Mouse (Mus musculus): Measurements from ENCODE around the gene Usp19.
A peak's percentile ranks its signal among the peaks of the same experiment; 100 is the strongest.

The Usp19 gene

GRCm38 (mm10) chr9:108490559-108491285 lies at the start of gene Usp19:
Usp19 (plus strand) TSS chr9:108490602.
- DNase-seq (ENCODE audit: low spot score): peak; percentile 99

GRCm38 (mm10) chr9:108441236-108441919 lies 49.0 kb upstream of the Usp19 start:
- no peak for DNase-seq (ENCODE audit: low spot score)

- no peak for DNase-seq (ENCODE audit: low spot score)
Measured at GRCm38 (mm10) chr9:108445125-108445524, 45.3 kb upstream of the Usp19 start.

GRCm38 (mm10) chr9:108449860-108450259 lies 40.5 kb upstream of the Usp19 start:
- DNase-seq (ENCODE audit: low spot score): peak; percentile 84

GRCm38 (mm10) chr9:108450292-108451169 lies 39.9 kb upstream of the Usp19 start:
- DNase-seq (ENCODE audit: low spot score): peak; percentile 33

GRCm38 (mm10) chr9:108451170-108451493 lies 39.3 kb upstream of the Usp19 start:
- DNase-seq (ENCODE audit: low spot score): no peak

- no peak for DNase-seq (ENCODE audit: low spot score)
Measured at GRCm38 (mm10) chr9:108451519-108452160, 38.8 kb upstream of the Usp19 start.

GRCm38 (mm10) chr9:108452291-108452906 lies 38.0 kb upstream of the Usp19 start:
- DNase-seq (ENCODE audit: low spot score): peak; percentile 92

GRCm38 (mm10) chr9:108452911-108453310 lies 37.5 kb upstream of the Usp19 start:
- DNase-seq (ENCODE audit: low spot score): no peak

GRCm38 (mm10) chr9:108453458-108453857 lies 36.9 kb upstream of the Usp19 start:
- no peak for DNase-seq (ENCODE audit: low spot score)

GRCm38 (mm10) chr9:108454429-108454828 lies 36.0 kb upstream of the Usp19 start:
- DNase-seq (ENCODE audit: low spot score): no peak

GRCm38 (mm10) chr9:108455747-108456571 lies 34.4 kb upstream of the Usp19 start:
- DNase-seq (ENCODE audit: low spot score): no peak

GRCm38 (mm10) chr9:108456953-108457352 lies 33.4 kb upstream of the Usp19 start:
- DNase-seq (ENCODE audit: low spot score): no peak

- no peak for DNase-seq (ENCODE audit: low spot score)
Measured at GRCm38 (mm10) chr9:108459939-108460318, 30.5 kb upstream of the Usp19 start.

- DNase-seq (ENCODE audit: low spot score): peak; percentile 91
Measured at GRCm38 (mm10) chr9:108460319-108461178, 29.9 kb upstream of the Usp19 start, which contains the start of gene Ccdc71. Ccdc71 (plus strand) TSS chr9:108460527.

- no peak for DNase-seq (ENCODE audit: low spot score)
Measured at GRCm38 (mm10) chr9:108461181-108461631, 29.2 kb upstream of the Usp19 start, which contains the start of gene Klhdc8b. Klhdc8b (minus strand) TSS chr9:108461581.

- DNase-seq (ENCODE audit: low spot score): no peak
Measured at GRCm38 (mm10) chr9:108461675-108462074, 28.7 kb upstream of the Usp19 start.

- DNase-seq (ENCODE audit: low spot score): no peak
Measured at GRCm38 (mm10) chr9:108462192-108462591, 28.2 kb upstream of the Usp19 start.

- DNase-seq (ENCODE audit: low spot score): no peak
Measured at GRCm38 (mm10) chr9:108463713-108464112, 26.7 kb upstream of the Usp19 start.

- DNase-seq (ENCODE audit: low spot score): no peak
Measured at GRCm38 (mm10) chr9:108466219-108466618, 24.2 kb upstream of the Usp19 start.
